Comparison of ENCODE assay signal across 24 mouse cellular contexts in genomic region chr19:24724362-24724761, GRCm38 (mm10). TPM values are rescaled to one million over a fixed set of nuclear protein-coding genes. Genes with fewer than 3 reads are reported as not detected.
"Had no signal": no experiment of that assay in that cellular context is flagged by ENCODE, and none has a peak within 500 bp of the region (broad histone marks: within the 10 kb centered on the region; RNA-seq: fewer than 3 reads in every experiment).

No protein-coding gene starts in this region.

- DNase-seq: liver, embryonic 13.5 days; liver, postnatal 0 days; lung, adult 2 months; lung, postnatal 14 days; lung, postnatal 36 days; midbrain, embryonic 14.5 days; right cerebral cortex, postnatal 25 days; thymus, adult 2 months; thymus, postnatal 25 days had no signal

- H3K4me2 ChIP-seq: liver, embryonic 11.5 days; liver, embryonic 13.5 days; liver, embryonic 15.5 days; lung, embryonic 15.5 days; midbrain, embryonic 12.5 days; neural tube, embryonic 13.5 days; stomach, embryonic 15.5 days had no signal

- H3K27ac ChIP-seq: liver, embryonic 13.5 days; liver, embryonic 15.5 days; lung, embryonic 15.5 days; macrophage; midbrain, embryonic 10.5 days; midbrain, embryonic 12.5 days; neural tube, embryonic 13.5 days; stomach, embryonic 15.5 days; stomach, postnatal 0 days had no signal

- ATAC-seq: liver, postnatal 0 days; lung, postnatal 0 days; midbrain, embryonic 16.5 days had no signal

- H3K9ac ChIP-seq: liver, embryonic 13.5 days; liver, embryonic 15.5 days; liver, postnatal 0 days; lung, embryonic 15.5 days; midbrain, embryonic 12.5 days; neural tube, embryonic 13.5 days; stomach, embryonic 15.5 days had no signal

- H3K36me3 ChIP-seq: liver, embryonic 13.5 days; liver, embryonic 15.5 days; lung, embryonic 15.5 days; midbrain, embryonic 10.5 days; midbrain, embryonic 12.5 days; neural tube, embryonic 13.5 days; stomach, embryonic 15.5 days had no signal

- H3K27me3 ChIP-seq: liver, embryonic 13.5 days; liver, embryonic 15.5 days; lung, embryonic 15.5 days; megakaryocyte, embryonic 14.5 days; midbrain, embryonic 12.5 days; neural tube, embryonic 13.5 days; stomach, embryonic 15.5 days had no signal

- H3K4me3 ChIP-seq: liver, embryonic 13.5 days; liver, embryonic 15.5 days; lung, embryonic 15.5 days; megakaryocyte, embryonic 14.5 days; midbrain, embryonic 10.5 days; midbrain, embryonic 12.5 days; myocyte; neural tube, embryonic 13.5 days; stomach, embryonic 15.5 days had no signal

- H3K4me1 ChIP-seq: liver, embryonic 13.5 days; liver, embryonic 15.5 days; lung, embryonic 15.5 days; megakaryocyte, embryonic 14.5 days; midbrain, embryonic 10.5 days; midbrain, embryonic 12.5 days; neural tube, embryonic 13.5 days; stomach, embryonic 15.5 days had no signal

- H3K9me3 ChIP-seq: liver, embryonic 13.5 days; liver, embryonic 15.5 days; lung, embryonic 15.5 days; megakaryocyte, embryonic 14.5 days; midbrain, embryonic 10.5 days; midbrain, embryonic 12.5 days; neural tube, embryonic 13.5 days; stomach, embryonic 15.5 days had no signal

RNA-seq across cellular contexts. Expression of gene Tmem252, which starts 50.6 kb away (rescaled TPM):
- total RNA-seq: megakaryocyte progenitor cell, adult 5-6 weeks; neutrophil, adult 5-6 weeks had no signal
- polyA plus RNA-seq: macrophage had no signal
